Mouse (Mus musculus) forebrain, postnatal 0 days (tissue): Measurements from ENCODE around the gene Atp9a. TPM values are rescaled to one million over a fixed set of nuclear protein-coding genes. Genes with fewer than 3 reads are reported as not detected.

Experiments
- ATAC-seq: fragments of 200-750 bp; cut with Nextera tagmentation; 2 replicates; pipeline ENCODE4 v1.8.0; 2017; ENCODE audit warnings: mild to moderate bottlenecking, moderate library complexity
- DNase-seq: peaks from one replicate; pipeline ENCODE4 v3.0.0-alpha.2; 2015
- H3K27ac ChIP-seq: fragments of 300-500 bp; sonication (generic); 2 replicates; pipeline ENCODE4 v1.5.1; 2014; ENCODE audit warnings: low read depth, mild to moderate bottlenecking, antibody characterized with exemption, low read length, moderate library complexity, mixed read lengths
- H3K27me3 ChIP-seq: fragments of 300-500 bp; sonication (generic); 2 replicates; pipeline ENCODE4 v1.6.1; 2014; ENCODE audit warnings: mild to moderate bottlenecking, low read length, mixed read lengths; ENCODE audit not compliant: insufficient read depth
- H3K36me3 ChIP-seq: fragments of 300-500 bp; sonication (generic); 2 replicates; pipeline ENCODE4 v1.6.1; 2014; ENCODE audit warnings: mild to moderate bottlenecking, moderate library complexity; ENCODE audit not compliant: insufficient read depth
- H3K4me1 ChIP-seq: fragments of 300-500 bp; sonication (generic); 2 replicates; pipeline ENCODE4 v1.6.1; 2014; ENCODE audit warnings: antibody characterized with exemption; ENCODE audit not compliant: insufficient read depth
- H3K4me2 ChIP-seq: fragments of 300-500 bp; sonication (generic); 2 replicates; pipeline ENCODE4 v1.6.1; 2014; ENCODE audit warnings: low read depth, mild to moderate bottlenecking, moderate library complexity
- H3K4me3 ChIP-seq: fragments of 300-500 bp; sonication (generic); 2 replicates; pipeline ENCODE4 v1.5.1; 2014; ENCODE audit warnings: low read depth, low read length, mixed read lengths
- H3K9ac ChIP-seq: fragments of 300-500 bp; sonication (generic); 2 replicates; pipeline ENCODE4 v1.6.1; 2014; ENCODE audit warnings: mild to moderate bottlenecking
- H3K9me3 ChIP-seq: fragments of 300-500 bp; sonication (generic); 2 replicates; pipeline ENCODE4 v1.6.1; 2016; ENCODE audit warnings: low read length
- CTCF ChIP-seq: sonication (generic); IDR thresholded peaks from 2 replicates; pipeline ENCODE4 v1.5.1; 2016; ENCODE audit warnings: antibody characterized with exemption, control low read depth, low read depth
- WGBS: fragments of 180-500 bp; shearing (Covaris S2); extraction: QIAGEN DNeasy Blood & Tissue Kit; methylation state at CpG from one replicate; pipeline ENCODE4 v1.1.7; 2014; 5-methylcytosine and 5-hydroxymethylcytosine counted together
- polyA plus RNA-seq: library from polyadenylated mRNA; unstranded; fragments of >200 nt; fragmentation: Nextera tagmentation; extraction: Ambion mirVana; gene quantifications from 2 replicates; pipeline ENCODE4 v1.2.1, GENCODE M21; 2015
- total RNA-seq: library from RNA; depleted of rRNA; stranded (reverse); fragments of >200 nt; gene quantifications from 2 replicates; pipeline ENCODE4 v1.2.3, GENCODE M21; 2014

The Atp9a gene
- total and polyA plus RNA-seq, 2 experiments from 2014 or later: 143 to 497 TPM

GRCm38 (mm10) chr2:168660344-168660743 is 81.9 kb downstream of the Atp9a start:
- 61% methylated on average over 5 of the region's 5 CpGs for WGBS
- H3K27ac ChIP-seq: no peak overlapping the region
- DNase-seq (no peak), ATAC-seq (no peak)
- H3K9ac ChIP-seq: no peak overlapping the region
- TF ChIP-seq CTCF: peak; percentile 56
- peaks cover 45% of the 10 kb centered on the region for H3K36me3 ChIP-seq
- no peaks in the 10 kb centered on the region for H3K4me1 ChIP-seq
- H3K27me3 ChIP-seq: no peaks in the 10 kb centered on the region
- H3K4me3 ChIP-seq: no peak overlapping the region
- H3K4me2 ChIP-seq: no peak overlapping the region
- H3K9me3 ChIP-seq: no peaks in the 10 kb centered on the region

GRCm38 (mm10) chr2:168658551-168658950 is 83.7 kb downstream of the Atp9a start:
- Histone ChIP-seq H3K4me2 (no peak overlapping the region), H3K9me3 (no peaks in the 10 kb centered on the region), H3K27me3 (no peaks in the 10 kb centered on the region), H3K4me1 (no peaks in the 10 kb centered on the region), H3K9ac (no peak overlapping the region), H3K36me3 (peaks cover 51% of the 10 kb centered on the region), H3K4me3 (no peak overlapping the region), H3K27ac (no peak overlapping the region)
- WGBS: 90% methylated on average over 11 of the region's 11 CpGs
- TF ChIP-seq CTCF: no peak
- no peak for DNase-seq
- ATAC-seq: no peak

GRCm38 (mm10) chr2:168656569-168657308 is 85.5 kb downstream of the Atp9a start:
- WGBS: 83% methylated on average over 16 of the region's 16 CpGs
- no peak for TF ChIP-seq CTCF
- Histone ChIP-seq H3K27me3 (no peaks in the 10 kb centered on the region), H3K4me3 (no peak overlapping the region), H3K9ac (no peak overlapping the region), H3K4me2 (no peak overlapping the region), H3K4me1 (no peaks in the 10 kb centered on the region), H3K36me3 (peaks cover 63% of the 10 kb centered on the region), H3K9me3 (no peaks in the 10 kb centered on the region), H3K27ac (no peak overlapping the region)
- DNase-seq: no peak
- ATAC-seq: no peak

GRCm38 (mm10) chr2:168654983-168655669 is 87.1 kb downstream of the Atp9a start:
- TF ChIP-seq CTCF: no peak; the same call in 1 of the 2 replicates
- Histone ChIP-seq H3K27ac (no peak overlapping the region), H3K4me3 (no peak overlapping the region), H3K4me2 (no peak overlapping the region), H3K36me3 (peaks cover 62% of the 10 kb centered on the region), H3K4me1 (no peaks in the 10 kb centered on the region), H3K9ac (no peak overlapping the region), H3K27me3 (no peaks in the 10 kb centered on the region), H3K9me3 (no peaks in the 10 kb centered on the region)
- ATAC-seq: no peak
- DNase-seq: no peak
- 71% methylated on average over 17 of the region's 17 CpGs for WGBS

- Histone ChIP-seq H3K27ac (no peak overlapping the region), H3K27me3 (no peaks in the 10 kb centered on the region), H3K36me3 (peaks cover 63% of the 10 kb centered on the region), H3K9me3 (no peaks in the 10 kb centered on the region), H3K4me3 (no peak overlapping the region), H3K4me1 (no peaks in the 10 kb centered on the region), H3K9ac (no peak overlapping the region), H3K4me2 (no peak overlapping the region)
- DNase-seq (no peak), ATAC-seq (no peak)
- TF ChIP-seq CTCF: no peak
- 72% methylated on average over 9 of the region's 9 CpGs for WGBS
Measured at GRCm38 (mm10) chr2:168654482-168654881, 87.7 kb downstream of the Atp9a start.

GRCm38 (mm10) chr2:168651757-168652156 is 90.5 kb downstream of the Atp9a start:
- 49% methylated on average over 7 of the region's 7 CpGs for WGBS
- H3K4me1 ChIP-seq: no peaks in the 10 kb centered on the region

DNA sequence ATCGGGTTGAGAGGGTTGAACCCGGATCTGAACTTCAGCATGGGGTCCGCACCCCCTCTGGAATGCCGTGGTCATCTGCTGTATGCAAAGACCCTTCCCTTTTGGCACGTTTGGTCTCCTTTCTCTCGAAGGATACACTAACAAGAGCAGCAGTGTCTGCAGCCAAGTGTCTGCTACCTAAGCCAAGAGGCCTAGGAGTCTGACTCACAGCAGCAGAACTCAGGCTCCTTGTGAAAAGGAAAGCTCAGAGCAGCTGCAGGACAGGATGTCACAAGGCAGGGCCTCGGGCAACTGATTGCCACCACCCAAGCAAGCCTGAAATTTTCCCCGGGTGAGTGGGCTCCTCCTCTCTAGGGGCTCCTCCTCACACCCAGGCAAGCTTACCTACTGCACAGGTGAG is 94.0 kb downstream of the Atp9a start:
- Histone ChIP-seq H3K9me3 (no peaks in the 10 kb centered on the region), H3K9ac (no peak overlapping the region), H3K27ac (no peak overlapping the region), H3K4me1 (no peaks in the 10 kb centered on the region), H3K4me2 (no peak overlapping the region), H3K27me3 (no peaks in the 10 kb centered on the region), H3K36me3 (peaks cover 72% of the 10 kb centered on the region), H3K4me3 (no peak overlapping the region)
- 83% methylated on average over 8 of the region's 8 CpGs for WGBS
- ATAC-seq: no peak
- no peak for DNase-seq
- TF ChIP-seq CTCF: no peak

More at GRCm38 (mm10) chr2:168651757-168652156, 90.5 kb downstream of the Atp9a start:
- no peaks in the 10 kb centered on the region for H3K27me3 ChIP-seq
- H3K4me3 ChIP-seq: no peak overlapping the region
- no peak overlapping the region for H3K4me2 ChIP-seq
- peaks cover 72% of the 10 kb centered on the region for H3K36me3 ChIP-seq
- peak; percentile 63 for TF ChIP-seq CTCF
- no peak for DNase-seq
- no peak for ATAC-seq
- no peaks in the 10 kb centered on the region for H3K9me3 ChIP-seq
- no peak overlapping the region for H3K27ac ChIP-seq
- no peak overlapping the region for H3K9ac ChIP-seq
